Mouse (Mus musculus) MEL (cell line): ENCODE data around the gene Aco1.

ENCODE experiments used
- CTCF ChIP-seq, 3 experiments: IDR thresholded peaks in 2 of 3; conservative IDR thresholded peaks in 1 of 3; 2 replicates each; pipeline ENCODE4 v1.5.1; 2011 to 2012; ENCODE audit warnings: low read length in 3 of 3, low read depth in 2 of 3, mild to moderate bottlenecking in 2 of 3, improper control_type of control experiment in 1 of 3, inconsistent platforms in 1 of 3, mixed read lengths in 1 of 3, moderate library complexity in 1 of 3; ENCODE audit not compliant: control insufficient read depth in 1 of 3, insufficient read depth in 1 of 3, poor library complexity in 1 of 3, severe bottlenecking in 1 of 3
- MXI1 ChIP-seq: IDR thresholded peaks from 2 replicates; pipeline ENCODE4 v1.6.1; 2011; ENCODE audit warnings: mild to moderate bottlenecking, low read depth, low read length, improper control_type of control experiment
- POLR2A ChIP-seq, 2 experiments: IDR thresholded peaks; 2 replicates each; pipeline ENCODE4 v1.6.1; 2011 to 2012; ENCODE audit warnings: low read length in 2 of 2, mild to moderate bottlenecking in 2 of 2, control low read depth in 1 of 2, improper control_type of control experiment in 1 of 2, low read depth in 1 of 2, moderate library complexity in 1 of 2; ENCODE audit not compliant: control insufficient read depth in 1 of 2, insufficient read depth in 1 of 2, poor library complexity in 1 of 2
- ZNF384 ChIP-seq: IDR thresholded peaks from 2 replicates; pipeline ENCODE4 v1.6.1; 2012; ENCODE audit warnings: low read depth, mild to moderate bottlenecking, inconsistent platforms, low read length, improper control_type of control experiment

- TF ChIP-seq POLR2A (IDR thresholded peaks at IDR 0.05; ENCODE audit: control insufficient read depth in 1 of 2, insufficient read depth in 1 of 2, low read depth in 1 of 2, low read length in 2 of 2, poor library complexity in 1 of 2): no peak
- no peak for TF ChIP-seq MXI1
- TF ChIP-seq CTCF (IDR thresholded peaks at IDR 0.05 in 2 of 3, conservative IDR thresholded peaks at IDR 0.05 in 1 of 3; ENCODE audit: control insufficient read depth in 1 of 3, insufficient read depth in 1 of 3, low read depth in 2 of 3, low read length in 3 of 3, poor library complexity in 1 of 3, severe bottlenecking in 1 of 3): no peak
- TF ChIP-seq ZNF384: no peak
These were observed 59.3 kb downstream of the Aco1 start for GRCm38 (mm10) chr4:40202205-40202604.
